25 mouse cellular contexts compared by ENCODE assay signal in genomic region chr14:120284504-120284903, GRCm38 (mm10). TPM values are rescaled to one million over a fixed set of nuclear protein-coding genes. Genes with fewer than 3 reads are reported as not detected.
A peak's percentile ranks its signal among the peaks of the same experiment; 100 is the strongest.
DNase-seq lines count a peak whose midpoint lies in the region; ATAC-seq and TF ChIP-seq lines count a peak whose summit lies in the region.
"Had no signal": no experiment of that assay in that cellular context is flagged by ENCODE, and none has a peak within 500 bp of the region (broad histone marks: within the 10 kb centered on the region; RNA-seq: fewer than 3 reads in every experiment).

No protein-coding gene starts in this region.

- no peak overlapping the region for H3K9ac ChIP-seq in heart, embryonic 13.5 days
- H3K9ac ChIP-seq: limb, embryonic 12.5 days; liver, embryonic 13.5 days; midbrain, embryonic 15.5 days; neural tube, embryonic 13.5 days had no signal

- no peak overlapping the region for H3K4me3 ChIP-seq in heart, embryonic 13.5 days
- H3K4me3 ChIP-seq in left cerebral cortex, adult 2 months, result no peak overlapping the region
- no peak overlapping the region for H3K4me3 ChIP-seq in myocyte
- H3K4me3 ChIP-seq: forebrain, embryonic 10.5 days; limb, embryonic 12.5 days; liver, embryonic 13.5 days; midbrain, embryonic 15.5 days; neural tube, embryonic 13.5 days had no signal

- H3K27ac ChIP-seq in heart, embryonic 13.5 days (replicated peaks), result peak overlapping the region; percentile 29; the same call in 1 of the 2 replicates
- peak overlapping the region; percentile 24; the same call in 1 of the 2 replicates for H3K27ac ChIP-seq in left cerebral cortex, adult 2 months
- H3K27ac ChIP-seq: forebrain, embryonic 10.5 days; limb, embryonic 12.5 days; liver, embryonic 13.5 days; midbrain, embryonic 15.5 days; neural tube, embryonic 13.5 days had no signal

- ATAC-seq in heart, embryonic 13.5 days (ENCODE audit: extremely low read depth, insufficient number of reproducible peaks, low FRiP score, low TSS enrichment), result no peak
- ATAC-seq: hindbrain, embryonic 16.5 days; intestine, embryonic 16.5 days; midbrain, embryonic 15.5 days had no signal

- H3K27me3 ChIP-seq in heart, embryonic 13.5 days (replicated peaks), result no peaks in the 10 kb centered on the region
- H3K27me3 ChIP-seq in myocyte (ENCODE audit: control insufficient read depth, insufficient read depth, insufficient read length), result no peaks in the 10 kb centered on the region
- H3K27me3 ChIP-seq: limb, embryonic 12.5 days; liver, embryonic 13.5 days; midbrain, embryonic 15.5 days; neural tube, embryonic 13.5 days had no signal

- peaks cover 94% of the 10 kb centered on the region for H3K4me1 ChIP-seq in heart, embryonic 13.5 days

- H3K36me3 ChIP-seq in heart, embryonic 13.5 days, result peaks cover 22% of the 10 kb centered on the region
- peaks cover 15% of the 10 kb centered on the region for H3K36me3 ChIP-seq in myocyte (ENCODE audit: control insufficient read depth, insufficient read depth)
- H3K36me3 ChIP-seq: liver, embryonic 13.5 days; midbrain, embryonic 15.5 days had no signal

- TF ChIP-seq CTCF in left cerebral cortex, adult 2 months (IDR thresholded peaks at IDR 0.05), result no peak

- no peak overlapping the region for H3ac ChIP-seq in myocyte (ENCODE audit: control insufficient read depth, insufficient read length)

- no peaks in the 10 kb centered on the region for H3K9me3 ChIP-seq in heart, embryonic 13.5 days
- H3K9me3 ChIP-seq: forebrain, embryonic 10.5 days; limb, embryonic 12.5 days; liver, embryonic 13.5 days; midbrain, embryonic 15.5 days; neural tube, embryonic 13.5 days had no signal

- intact Hi-C loops in left cerebral cortex, adult 2 months (cut with DNase I), result loop anchor here (10.0 kb wide), 1 partner anchor 380 kb away; no protein-coding TSS in a partner anchor

- H3K79me2 ChIP-seq in myocyte (ENCODE audit: control insufficient read depth, insufficient read depth), result peaks cover 92% of the 10 kb centered on the region

- no peak overlapping the region for H3K4me2 ChIP-seq in heart, embryonic 13.5 days
- H3K4me2 ChIP-seq in myocyte (ENCODE audit: low read depth), result no peak overlapping the region
- H3K4me2 ChIP-seq: limb, embryonic 12.5 days; liver, embryonic 13.5 days; midbrain, embryonic 15.5 days; neural tube, embryonic 13.5 days had no signal

- 53% methylated on average over 5 of the region's 5 CpGs for WGBS in heart, embryonic 13.5 days

- peak; percentile 4 for DNase-seq in adrenal gland, postnatal 14 days
- no peak for DNase-seq in adrenal gland, adult 2 months
- DNase-seq in heart, adult 8-10 months (ENCODE audit: low spot score), result no peak
- no peak for DNase-seq in left cerebral cortex, adult 2 months (ENCODE audit: extremely low spot score in 1 of 2, low spot score in 2 of 2)
- DNase-seq in left cerebral cortex, adult 8-10 months (ENCODE audit: low spot score in 2 of 2), result no peak
- no peak for DNase-seq in adrenal gland, adult (ENCODE audit: inconsistent age in 2 of 2, low spot score in 1 of 2)
- DNase-seq: adrenal gland, postnatal 36 days; cerebellum, adult 11 months; cerebellum, postnatal 36 days; embryo, embryonic 11 days; kidney, postnatal 4 days; liver, embryonic 13.5 days; lung, adult 2 months; lung, postnatal 14 days; retina, postnatal 1 day; right cerebral cortex, postnatal 25 days; spleen, adult 18-20 months had no signal

- TF ChIP-seq POLR2A in myocyte (IDR thresholded peaks at IDR 0.05; ENCODE audit: insufficient read length, low read depth), result no peak

TF ChIP-seq in myocyte, 11 proteins besides CTCF, POLR2A, EP300 and RAD21:
- TF ChIP-seq POLR2AphosphoS2 (IDR thresholded peaks at IDR 0.05; ENCODE audit: insufficient read length, low read depth) (peak; percentile 18), TCF12 (IDR thresholded peaks at IDR 0.05; ENCODE audit: insufficient read depth, poor library complexity, severe bottlenecking) (no peak), MAX (IDR thresholded peaks at IDR 0.05; ENCODE audit: low read depth) (no peak), SRF (IDR thresholded peaks at IDR 0.05; ENCODE audit: control insufficient read depth, insufficient read length, low read depth) (no peak), REST (IDR thresholded peaks at IDR 0.05; ENCODE audit: insufficient read depth, insufficient read length) (no peak), MYOG (IDR thresholded peaks at IDR 0.05; ENCODE audit: control insufficient read depth in 1 of 3, insufficient read depth in 1 of 3, insufficient read length in 2 of 3, low read depth in 2 of 3) (no peak), CEBPB (IDR thresholded peaks at IDR 0.05; ENCODE audit: insufficient read depth, poor library complexity, severe bottlenecking) (no peak), USF1 (IDR thresholded peaks at IDR 0.05; ENCODE audit: low read depth) (no peak)

RNA-seq across cellular contexts. Expression of gene Mbnl2, which starts 9.0 kb away (rescaled TPM):
- 206 and 223 TPM in 2 replicates for total RNA-seq in adrenal gland, postnatal 14 days (2021)
- total RNA-seq in adrenal gland, adult 2 months (2021), result 100 to 1,000 TPM; 219 to 232 TPM
- polyA plus RNA-seq in adrenal gland, adult 2 months (2012; rRNA removed), result 68.6 and 109 TPM in 2 replicates
- 88.9 and 92.5 TPM in 2 replicates for polyA plus RNA-seq in heart, embryonic 13.5 days (2015; fragmentation: Nextera tagmentation; extraction: Ambion mirVana)
- 100 to 1,000 TPM; 236 to 260 (median 252) TPM for total RNA-seq in heart, adult 8-10 months (2022)
- total RNA-seq in left cerebral cortex, adult 2 months (2021), result 100 to 1,000 TPM; 248 to 251 TPM
- total RNA-seq in left cerebral cortex, adult 8-10 months (2022), result 100 to 1,000 TPM; 222 to 278 (median 250) TPM
- 38.5 TPM for polyA plus RNA-seq in myocyte (2012; fragmentation: generic; extraction: Trizol)
